Mouse (Mus musculus): ENCODE data around the gene Svs3a.
"Not testable (repeated sequence)": the region's sequence is repeated elsewhere in the genome, so short reads cannot be mapped to it uniquely, and the experiment has no call there.

Gene Svs3a

DNA sequence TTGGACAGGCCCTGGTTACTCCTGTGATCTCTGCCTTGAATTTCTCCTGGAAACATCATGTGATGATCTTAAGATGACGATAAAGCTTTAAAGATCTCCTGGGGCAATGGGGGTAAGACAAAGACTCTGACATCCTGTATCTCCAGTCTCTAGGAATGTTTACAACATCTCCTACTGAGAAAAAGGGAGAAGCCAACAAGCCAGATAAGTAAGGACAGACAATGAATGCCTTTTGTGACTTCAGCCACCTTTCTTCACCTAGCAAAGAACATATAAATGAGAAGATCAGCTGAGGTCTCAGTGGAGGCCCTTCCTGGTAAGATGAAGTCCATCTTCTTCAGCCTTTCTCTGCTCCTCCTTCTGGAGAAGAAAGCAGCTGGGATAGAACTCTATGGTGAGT, at the start of gene Svs3a:
Gene Svs3a (plus strand): TSS at position 301 of the 400 bp plus-strand sequence.
- DNase-seq (ENCODE audit: low spot score): not testable (repeated sequence)

DNA sequence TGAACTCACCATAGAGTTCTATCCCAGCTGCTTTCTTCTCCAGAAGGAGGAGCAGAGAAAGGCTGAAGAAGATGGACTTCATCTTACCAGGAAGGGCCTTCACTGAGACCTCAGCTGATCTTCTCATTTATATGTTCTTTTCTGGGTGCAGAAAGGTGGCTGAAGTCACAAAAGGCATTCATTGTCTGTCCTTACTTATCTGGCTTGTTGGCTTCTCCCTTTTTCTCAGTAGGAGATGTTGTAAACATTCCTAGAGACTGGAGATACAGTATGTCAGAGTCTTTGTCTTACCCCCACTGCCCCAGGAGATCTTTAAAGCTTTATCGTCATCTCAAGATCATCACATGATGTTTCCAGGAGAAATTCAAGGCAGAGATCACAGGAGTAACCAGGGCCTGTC, 32.5 kb upstream of the Svs3a start, which contains the start of gene Svs3b:
Gene Svs3b (minus strand): TSS at position 101 of the 400 bp plus-strand sequence.
- not testable (repeated sequence) for DNase-seq (ENCODE audit: low spot score)

DNA sequence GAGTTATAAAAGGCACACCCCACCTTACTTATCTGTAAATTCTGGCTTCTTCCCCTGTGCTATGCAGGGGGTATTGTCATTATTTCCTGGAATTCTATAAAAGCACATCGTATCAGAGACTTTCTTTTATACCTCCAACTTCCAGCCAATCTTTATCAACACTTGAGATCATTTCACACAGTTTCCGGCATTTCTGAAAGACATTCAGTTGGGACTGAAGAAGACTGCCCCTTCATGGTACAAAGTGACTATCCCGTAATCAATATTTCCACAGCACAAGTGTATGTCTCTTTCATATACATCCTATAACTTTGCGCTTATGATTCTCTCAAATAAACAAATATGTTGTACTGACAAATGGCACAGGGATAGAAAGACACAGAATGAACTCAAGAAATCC, 10.7 kb upstream of the Svs3a start, which contains the start of gene Svs4:
Gene Svs4 (minus strand): TSS at position 101 of the 400 bp plus-strand sequence.
- DNase-seq (ENCODE audit: low spot score): no peak

DNA sequence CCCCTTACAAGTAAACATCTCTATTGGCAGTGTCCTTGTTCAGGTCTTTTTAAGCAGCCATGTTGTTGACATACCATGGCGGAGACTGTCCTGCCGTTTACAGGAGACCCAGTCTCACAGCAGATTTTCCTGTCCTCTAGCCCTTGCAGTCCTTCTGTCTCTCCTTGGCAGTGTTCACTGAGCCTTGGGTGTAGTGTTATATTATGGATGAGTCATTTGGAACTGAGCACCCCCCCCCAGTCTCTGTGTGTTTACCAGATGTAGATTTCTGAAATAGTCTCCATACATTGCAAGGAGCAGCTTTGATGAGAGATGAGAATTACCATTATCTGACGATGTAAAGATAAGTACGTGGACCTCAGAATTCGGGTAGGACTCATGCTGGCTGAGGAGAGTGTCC, 23.5 kb downstream of the Svs3a start:
- no peak for DNase-seq (ENCODE audit: low spot score)

DNA sequence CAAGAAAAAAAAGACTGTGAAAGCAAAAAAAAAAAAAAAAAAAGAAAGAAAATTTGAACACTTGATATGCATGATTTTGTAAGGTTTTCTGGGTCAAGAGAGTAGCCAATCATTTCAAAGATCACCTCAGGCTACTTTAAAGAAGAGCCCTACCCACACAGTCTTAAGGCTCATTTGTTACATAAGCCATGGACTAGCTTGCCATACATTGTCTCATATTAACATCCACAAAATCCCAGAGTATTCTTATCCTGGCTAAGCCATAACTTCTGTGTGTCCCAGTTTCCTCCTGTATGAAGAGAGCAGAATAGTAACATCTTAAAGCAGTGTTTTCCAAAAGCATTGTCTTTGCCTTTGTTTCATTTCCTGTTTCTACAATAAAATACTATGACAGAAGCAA, 26.4 kb downstream of the Svs3a start:
- DNase-seq (ENCODE audit: low spot score): not testable (repeated sequence)

DNA sequence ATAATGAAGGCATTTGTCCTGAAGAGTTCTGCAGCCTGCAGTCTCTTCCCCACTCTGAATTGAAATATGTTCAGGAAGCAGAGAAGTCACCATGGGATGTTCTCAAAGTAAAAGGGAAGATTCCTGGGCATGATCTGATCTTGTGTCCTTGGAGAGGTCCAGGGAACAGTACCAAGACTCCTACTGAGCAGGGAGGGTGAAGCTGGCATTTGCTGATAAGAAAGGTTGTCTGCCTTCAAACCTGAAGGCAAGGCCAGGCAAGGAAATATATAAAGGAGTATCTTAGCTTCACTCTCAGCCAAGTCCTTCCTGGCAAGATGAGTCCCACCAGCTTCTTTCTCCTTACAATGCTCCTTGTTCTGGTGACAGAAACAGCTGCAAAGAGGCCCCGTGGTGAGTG, 27.4 kb downstream of the Svs3a start, which contains the start of gene Svs6:
Gene Svs6 (plus strand): TSS at position 301 of the 400 bp plus-strand sequence.
- not testable (repeated sequence) for DNase-seq (ENCODE audit: low spot score)

DNA sequence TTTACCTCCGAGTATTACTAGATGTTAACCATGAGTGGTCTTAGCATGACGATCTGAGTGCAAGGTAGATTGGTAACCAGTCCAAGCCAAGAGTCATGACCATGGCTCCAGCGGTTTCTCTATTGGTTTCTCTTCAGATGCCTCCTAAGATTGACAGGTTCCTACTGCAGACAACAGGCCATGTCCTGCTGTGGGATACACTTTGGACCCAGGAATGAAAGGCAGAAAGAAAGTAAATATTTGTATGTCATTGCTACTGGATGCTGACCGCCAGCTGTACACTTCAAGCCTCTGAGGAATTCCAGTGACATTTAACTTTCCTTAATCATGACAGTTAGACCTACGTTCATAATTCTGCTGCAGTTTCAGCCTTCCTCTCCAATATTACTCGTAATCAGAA, 31.9 kb downstream of the Svs3a start:
- no peak for DNase-seq (ENCODE audit: low spot score)

DNA sequence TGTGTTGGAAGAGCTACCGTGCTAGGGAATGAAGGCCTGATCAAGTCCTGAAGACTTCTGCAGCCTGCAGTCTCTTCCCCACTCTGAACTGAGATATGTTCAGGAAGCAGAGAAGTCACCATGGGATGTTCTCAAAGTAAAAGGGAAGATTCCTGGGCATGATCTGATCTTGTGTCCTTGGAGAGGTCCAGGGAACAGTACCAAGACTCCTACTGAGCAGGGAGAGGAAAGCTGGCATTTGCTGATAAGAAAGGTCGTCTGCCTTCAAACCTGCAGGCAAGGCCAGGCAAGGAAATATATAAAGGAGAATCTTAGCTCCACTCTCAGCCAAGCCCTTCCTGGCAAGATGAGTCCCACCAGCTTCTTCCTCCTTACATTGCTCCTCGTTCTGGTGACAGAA, 43.4 kb downstream of the Svs3a start, which contains the start of gene Svs5:
Gene Svs5 (plus strand): TSS at position 301 of the 400 bp plus-strand sequence.
- DNase-seq (ENCODE audit: low spot score): not testable (repeated sequence)
